Mouse (Mus musculus) testis, adult 2 months (tissue): ENCODE data around the gene Speg. TPM values are rescaled to one million over a fixed set of nuclear protein-coding genes. Genes with fewer than 3 reads are reported as not detected.

Source experiments
- H3K27ac ChIP-seq: fragments of 200-500 bp; 2 replicates; pipeline ENCODE4 v1.5.1; 2012; ENCODE audit warnings: low read depth, low read length; ENCODE audit not compliant: control insufficient read depth, insufficient read depth
- H3K27me3 ChIP-seq: fragments of 200-500 bp; 2 replicates; pipeline ENCODE4 v1.6.1; 2012; ENCODE audit warnings: mild to moderate bottlenecking, low read length, moderate library complexity; ENCODE audit not compliant: control insufficient read depth, insufficient read depth
- H3K36me3 ChIP-seq: fragments of 200-500 bp; 2 replicates; pipeline ENCODE4 v1.6.1; 2012; ENCODE audit warnings: mild to moderate bottlenecking, low read length; ENCODE audit not compliant: control insufficient read depth, insufficient read depth
- H3K4me1 ChIP-seq: fragments of 200-500 bp; 2 replicates; pipeline ENCODE4 v1.6.1; 2012; ENCODE audit warnings: low read length; ENCODE audit not compliant: control insufficient read depth, insufficient read depth
- H3K4me3 ChIP-seq: fragments of 200-500 bp; 2 replicates; pipeline ENCODE4 v1.5.1; 2012; ENCODE audit warnings: low read depth, mild to moderate bottlenecking, low read length, moderate library complexity, mixed read lengths; ENCODE audit not compliant: control insufficient read depth
- CTCF ChIP-seq: fragments of 200-500 bp; IDR thresholded peaks from 2 replicates; pipeline ENCODE4 v1.5.1; 2012; ENCODE audit warnings: low read depth, mild to moderate bottlenecking, inconsistent platforms, low read length, moderate library complexity; ENCODE audit not compliant: control insufficient read depth, insufficient read depth, insufficient replicate concordance
- POLR2A ChIP-seq: fragments of 200-500 bp; IDR thresholded peaks from 2 replicates; pipeline ENCODE4 v1.6.1; 2012; ENCODE audit warnings: low read depth, mild to moderate bottlenecking, inconsistent platforms, low read length, moderate library complexity; ENCODE audit not compliant: control insufficient read depth
- polyA plus RNA-seq: library from polyadenylated mRNA; depleted of rRNA; stranded (reverse); fragments of >200 nt; gene quantifications from 2 replicates; pipeline ENCODE4 v1.2.3, GENCODE M21; 2012

The Speg gene
- polyA plus RNA-seq, 1 experiment: 1.4 TPM

GRCm38 (mm10) chr1:75380951-75381350, 5.9 kb downstream of the Speg start:
- H3K27ac ChIP-seq: no peak overlapping the region

GRCm38 (mm10) chr1:75381482-75382355, 6.6 kb downstream of the Speg start:
- H3K27me3 ChIP-seq: peaks cover 2% of the 10 kb centered on the region
- no peaks in the 10 kb centered on the region for H3K36me3 ChIP-seq
- peak overlapping the region; percentile 45 for H3K4me3 ChIP-seq
- no peak for TF ChIP-seq POLR2A
- no peak for TF ChIP-seq CTCF
- peak overlapping the region; percentile 46; the same call in 1 of the 2 replicates for H3K27ac ChIP-seq
- H3K4me1 ChIP-seq: peaks cover 12% of the 10 kb centered on the region

More at GRCm38 (mm10) chr1:75380951-75381350, 5.9 kb downstream of the Speg start:
- TF ChIP-seq CTCF (no peak), POLR2A (no peak)
- peaks cover 12% of the 10 kb centered on the region for H3K4me1 ChIP-seq
- H3K4me3 ChIP-seq: no peak overlapping the region
- peaks cover 2% of the 10 kb centered on the region for H3K27me3 ChIP-seq
- H3K36me3 ChIP-seq: no peaks in the 10 kb centered on the region

GRCm38 (mm10) chr1:75382356-75383071, 7.4 kb downstream of the Speg start:
- TF ChIP-seq CTCF: no peak
- no peak for TF ChIP-seq POLR2A
- Histone ChIP-seq H3K27me3 (peaks cover 2% of the 10 kb centered on the region), H3K4me1 (peaks cover 12% of the 10 kb centered on the region), H3K4me3 (peak overlapping the region; percentile 25), H3K27ac (no peak overlapping the region), H3K36me3 (no peaks in the 10 kb centered on the region)

- peaks cover 25% of the 10 kb centered on the region for H3K4me1 ChIP-seq
- no peak overlapping the region for H3K4me3 ChIP-seq
- H3K27me3 ChIP-seq: peaks cover 2% of the 10 kb centered on the region
- no peak for TF ChIP-seq CTCF
- TF ChIP-seq POLR2A: no peak
- no peaks in the 10 kb centered on the region for H3K36me3 ChIP-seq
- H3K27ac ChIP-seq: no peak overlapping the region
Observed at GRCm38 (mm10) chr1:75384470-75385141, 9.5 kb downstream of the Speg start.

GRCm38 (mm10) chr1:75385142-75385730, 10.1 kb downstream of the Speg start:
- H3K27ac ChIP-seq: no peak overlapping the region
- no peak for TF ChIP-seq CTCF
- TF ChIP-seq POLR2A: no peak
- no peaks in the 10 kb centered on the region for H3K36me3 ChIP-seq
- H3K4me1 ChIP-seq: peaks cover 25% of the 10 kb centered on the region
- no peak overlapping the region for H3K4me3 ChIP-seq
- peaks cover 2% of the 10 kb centered on the region for H3K27me3 ChIP-seq

- TF ChIP-seq CTCF (no peak), POLR2A (no peak)
- Histone ChIP-seq H3K36me3 (no peaks in the 10 kb centered on the region), H3K27me3 (peaks cover 2% of the 10 kb centered on the region), H3K27ac (no peak overlapping the region), H3K4me3 (no peak overlapping the region), H3K4me1 (peaks cover 25% of the 10 kb centered on the region)
Observed at GRCm38 (mm10) chr1:75386149-75386548, 11.1 kb downstream of the Speg start.
